Mouse (Mus musculus): ENCODE data around the gene Myl6.

- TF ChIP-seq MYOG (IDR thresholded peaks at IDR 0.05; ENCODE audit: control insufficient read depth in 1 of 3, insufficient read depth in 1 of 3, insufficient read length in 2 of 3, low read depth in 2 of 3) (no peak), SRF (IDR thresholded peaks at IDR 0.05; ENCODE audit: control insufficient read depth, insufficient read length, low read depth) (no peak), POLR2A (IDR thresholded peaks at IDR 0.05; ENCODE audit: insufficient read length, low read depth) (no peak), USF1 (IDR thresholded peaks at IDR 0.05; ENCODE audit: low read depth) (no peak), E2F4 (IDR thresholded peaks at IDR 0.05; ENCODE audit: insufficient read depth) (no peak), TCF12 (IDR thresholded peaks at IDR 0.05; ENCODE audit: insufficient read depth, poor library complexity, severe bottlenecking) (no peak), MYOD1 (IDR thresholded peaks at IDR 0.05; ENCODE audit: control insufficient read depth in 1 of 3, insufficient read length in 2 of 3, low read depth in 2 of 3) (no peak)
Measured at GRCm38 (mm10) chr10:128505974-128506373, 12.0 kb upstream of the Myl6 start.
